Mouse (Mus musculus) forebrain, embryonic 16.5 days (tissue): ENCODE data around the gene Nr2f6. TPM values are rescaled to one million over a fixed set of nuclear protein-coding genes. Genes with fewer than 3 reads are reported as not detected.

Experiments used
- ATAC-seq: fragments of 200-750 bp; cut with Nextera tagmentation; 2 replicates; pipeline ENCODE4 v1.8.0; 2017; ENCODE audit warnings: mild to moderate bottlenecking, moderate library complexity
- H3K27ac ChIP-seq: fragments of 300-500 bp; sonication (generic); 2 replicates; pipeline ENCODE4 v1.5.1; 2014; ENCODE audit warnings: low read length, control low read depth
- H3K27me3 ChIP-seq: fragments of 300-500 bp; sonication (generic); replicated peaks from 2 replicates; pipeline ENCODE4 v1.6.1; 2014; ENCODE audit warnings: low read length; ENCODE audit not compliant: control insufficient read depth, insufficient read depth
- H3K36me3 ChIP-seq: fragments of 300-500 bp; sonication (generic); 2 replicates; pipeline ENCODE4 v1.6.1; 2014; ENCODE audit not compliant: control insufficient read depth, insufficient read depth
- H3K4me1 ChIP-seq: fragments of 300-500 bp; sonication (generic); replicated peaks from 2 replicates; pipeline ENCODE4 v1.6.1; 2014; ENCODE audit warnings: low read length; ENCODE audit not compliant: control insufficient read depth, insufficient read depth
- H3K4me2 ChIP-seq: fragments of 300-500 bp; sonication (generic); 2 replicates; pipeline ENCODE4 v1.6.1; 2014; ENCODE audit warnings: mild to moderate bottlenecking, low read length, control low read depth
- H3K4me3 ChIP-seq: fragments of 300-500 bp; sonication (generic); replicated peaks from 2 replicates; pipeline ENCODE4 v1.5.1; 2014; ENCODE audit warnings: mild to moderate bottlenecking, low read length, control low read depth
- H3K9ac ChIP-seq: fragments of 300-500 bp; sonication (generic); replicated peaks from 2 replicates; pipeline ENCODE4 v1.6.1; 2014; ENCODE audit warnings: low read depth, low read length, control low read depth
- H3K9me3 ChIP-seq: fragments of 300-500 bp; sonication (generic); 2 replicates; pipeline ENCODE4 v1.6.1; 2016; ENCODE audit warnings: low read length; ENCODE audit not compliant: control insufficient read depth
- WGBS: fragments of 180-500 bp; shearing (Covaris S2); extraction: QIAGEN DNeasy Blood & Tissue Kit; methylation state at CpG from one replicate; pipeline ENCODE4 v1.1.7; 2014; 5-methylcytosine and 5-hydroxymethylcytosine counted together
- polyA plus RNA-seq: library from polyadenylated mRNA; unstranded; fragments of >200 nt; fragmentation: Nextera tagmentation; extraction: Ambion mirVana; gene quantifications from 2 replicates; pipeline ENCODE4 v1.2.1, GENCODE M21; 2015

Nr2f6 gene
- 11.8 and 13.2 TPM in 2 replicates for polyA plus RNA-seq

DNA sequence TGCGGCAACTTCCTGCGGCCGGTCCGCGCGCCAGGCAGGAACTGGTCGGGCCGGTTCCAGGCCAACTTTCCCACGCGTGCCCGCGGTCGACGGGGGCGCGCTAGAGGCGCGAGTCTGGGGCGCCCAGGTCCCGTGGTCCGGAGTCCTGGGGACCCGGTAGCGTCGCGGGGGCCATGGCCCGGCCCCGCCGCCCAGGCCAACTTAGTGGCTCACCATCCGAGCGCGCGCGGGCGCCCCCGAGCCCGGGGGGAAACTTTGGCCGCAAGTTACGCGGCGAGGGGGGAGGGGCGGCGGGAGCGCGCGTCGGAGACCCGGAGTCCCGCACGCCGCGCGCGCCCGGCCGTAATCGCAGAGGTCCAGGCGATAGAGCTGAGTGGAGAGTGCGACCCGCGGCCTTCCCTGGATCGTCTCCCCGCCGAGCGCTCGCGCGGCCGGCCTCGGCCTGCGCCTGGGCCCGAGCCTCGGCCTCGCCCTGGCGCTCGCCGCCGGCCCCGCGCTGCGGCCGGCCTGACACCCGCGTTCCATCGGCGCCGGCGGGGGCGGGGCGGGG, at the start of gene Nr2f6:
TSS of gene Nr2f6 (minus strand) at position 540 of the 550 bp plus-strand sequence.
- Histone ChIP-seq H3K4me1 (peaks cover 30% of the 10 kb centered on the region), H3K36me3 (0 out of 2 replicates have a peak, but pooled peaks cover 2% of the 10 kb centered on the region), H3K9ac (peak within 1 kb of the TSS; percentile 79), H3K9me3 (no peaks in the 10 kb centered on the region), H3K4me2 (peak within 1 kb of the TSS; percentile 95), H3K4me3 (peak within 1 kb of the TSS; percentile 72), H3K27me3 (peaks cover 6% of the 10 kb centered on the region; the same call in 1 of the 2 replicates), H3K27ac (peak within 1 kb of the TSS; percentile 62; the same call in 1 of the 2 replicates)
- WGBS = under 1% methylated on average over 56 of the region's 89 CpGs
- ATAC-seq = peak; percentile 7

DNA sequence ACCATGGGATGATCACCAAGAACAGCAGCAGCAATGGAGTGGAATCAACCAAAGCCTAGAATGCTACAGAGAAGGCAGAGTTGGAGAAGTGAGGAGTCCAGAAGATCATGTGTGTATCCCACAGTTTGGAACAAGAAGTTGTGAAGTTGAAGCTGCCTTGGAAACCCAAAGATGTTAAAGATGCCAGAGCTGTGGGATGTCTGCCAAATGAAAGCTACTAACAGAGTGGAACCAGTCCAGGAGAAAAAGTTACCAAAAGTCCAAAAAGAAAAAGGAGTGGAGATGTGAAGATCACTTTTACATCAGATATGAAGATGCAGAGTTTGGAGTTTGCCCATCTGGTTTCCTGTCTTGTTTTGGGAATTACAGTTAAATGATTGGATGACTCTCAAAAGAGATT, 40.4 kb upstream of the Nr2f6 start:
- ATAC-seq = no peak
- Histone ChIP-seq H3K4me1 (no peaks in the 10 kb centered on the region), H3K9ac (no peak overlapping the region), H3K4me3 (no peak overlapping the region), H3K27ac (no peak overlapping the region), H3K9me3 (no peaks in the 10 kb centered on the region), H3K4me2 (no peak overlapping the region), H3K36me3 (no peaks in the 10 kb centered on the region), H3K27me3 (peaks cover 3% of the 10 kb centered on the region; the same call in 1 of the 2 replicates)

DNA sequence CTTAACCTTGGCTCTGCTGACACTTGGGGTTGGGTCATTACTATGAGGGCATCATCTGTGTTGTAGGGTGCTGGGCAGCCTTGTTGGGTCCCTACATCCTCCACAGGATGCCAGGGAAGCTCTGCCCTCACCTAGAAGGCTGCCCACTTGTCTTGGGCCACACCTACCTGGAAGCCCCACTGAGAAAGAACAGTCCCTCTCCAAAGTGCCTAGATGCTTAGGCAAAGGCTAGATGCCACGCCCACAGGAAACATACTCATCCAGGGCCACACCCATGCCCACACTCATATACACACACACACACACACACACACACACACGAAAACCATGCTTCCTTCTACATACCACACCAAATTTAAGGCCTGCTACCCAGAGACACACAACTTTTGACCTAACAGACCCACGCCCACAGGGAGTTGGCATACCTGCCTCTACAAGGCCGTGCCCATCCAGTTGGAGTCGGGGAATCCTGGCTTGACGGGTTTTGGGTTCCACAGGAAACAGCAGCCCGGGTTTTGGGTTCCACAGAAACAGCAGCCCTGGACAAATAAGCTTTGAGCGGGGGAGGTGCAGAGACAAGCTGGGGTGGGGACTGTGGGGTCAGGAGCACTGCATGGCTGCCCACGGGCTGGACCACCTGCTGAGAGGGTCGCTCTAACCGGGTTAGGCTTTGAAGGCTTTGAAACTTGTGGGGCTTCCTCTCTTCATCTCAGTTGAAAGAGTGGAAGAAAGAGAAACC, 29.9 kb upstream of the Nr2f6 start:
- Histone ChIP-seq H3K9me3 (no peaks in the 10 kb centered on the region), H3K27ac (no peak overlapping the region), H3K36me3 (no peaks in the 10 kb centered on the region), H3K4me3 (no peak overlapping the region), H3K9ac (no peak overlapping the region), H3K4me2 (no peak overlapping the region), H3K27me3 (no peaks in the 10 kb centered on the region), H3K4me1 (peaks cover 5% of the 10 kb centered on the region)
- 52% methylated on average over 11 of the region's 11 CpGs for WGBS
- no peak for ATAC-seq

DNA sequence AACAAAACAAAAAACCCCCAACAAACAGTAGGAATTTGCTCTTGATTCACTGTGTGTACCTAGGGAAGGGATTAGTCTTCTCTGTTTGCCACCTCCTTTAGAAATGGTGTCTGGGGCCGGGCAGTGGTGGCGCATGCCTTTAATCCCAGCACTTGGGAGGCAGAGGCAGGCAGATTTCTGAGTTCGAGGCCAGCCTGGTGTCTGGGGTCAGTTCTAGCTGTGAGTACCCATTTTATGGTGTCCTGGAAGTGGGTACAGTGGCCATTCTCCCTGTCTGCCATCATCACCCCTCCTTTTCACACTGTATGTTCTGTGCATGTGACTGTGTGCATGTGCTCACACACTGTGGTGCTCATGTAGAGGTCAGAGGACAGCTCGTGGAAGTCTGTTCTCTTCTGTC, 26.5 kb upstream of the Nr2f6 start:
- no peak overlapping the region for H3K9ac ChIP-seq
- H3K4me2 ChIP-seq = no peak overlapping the region
- ATAC-seq = no peak
- 96% methylated on average over 4 of the region's 4 CpGs for WGBS
- no peaks in the 10 kb centered on the region for H3K27me3 ChIP-seq
- H3K9me3 ChIP-seq = no peaks in the 10 kb centered on the region
- H3K36me3 ChIP-seq = no peaks in the 10 kb centered on the region
- H3K27ac ChIP-seq = no peak overlapping the region
- no peak overlapping the region for H3K4me3 ChIP-seq
- H3K4me1 ChIP-seq = peaks cover 14% of the 10 kb centered on the region

DNA sequence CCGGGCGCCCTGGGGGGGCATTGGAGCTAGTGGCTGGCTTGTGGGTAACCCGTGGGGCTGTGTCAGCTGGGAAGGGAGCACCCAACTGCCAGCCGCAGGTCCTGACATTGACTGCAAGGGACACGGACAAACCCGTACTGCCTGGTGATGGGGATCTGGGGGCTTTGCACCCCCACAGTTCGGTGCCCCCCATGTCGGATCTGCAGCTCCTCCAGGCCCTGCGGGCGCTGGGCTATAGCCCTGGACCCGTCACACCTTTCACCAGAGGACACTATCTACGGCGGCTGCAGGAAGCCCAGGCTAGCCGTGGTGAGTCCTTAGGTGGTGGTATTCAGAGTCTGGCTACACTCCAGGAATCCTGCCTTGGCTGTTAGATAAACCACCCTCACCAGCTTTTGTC, 25.7 kb upstream of the Nr2f6 start:
- Histone ChIP-seq H3K9me3 (no peaks in the 10 kb centered on the region), H3K4me3 (no peak overlapping the region), H3K36me3 (no peaks in the 10 kb centered on the region), H3K4me2 (no peak overlapping the region), H3K27me3 (no peaks in the 10 kb centered on the region), H3K4me1 (peaks cover 14% of the 10 kb centered on the region), H3K27ac (no peak overlapping the region), H3K9ac (no peak overlapping the region)
- WGBS = 88% methylated on average over 14 of the region's 14 CpGs
- no peak for ATAC-seq

DNA sequence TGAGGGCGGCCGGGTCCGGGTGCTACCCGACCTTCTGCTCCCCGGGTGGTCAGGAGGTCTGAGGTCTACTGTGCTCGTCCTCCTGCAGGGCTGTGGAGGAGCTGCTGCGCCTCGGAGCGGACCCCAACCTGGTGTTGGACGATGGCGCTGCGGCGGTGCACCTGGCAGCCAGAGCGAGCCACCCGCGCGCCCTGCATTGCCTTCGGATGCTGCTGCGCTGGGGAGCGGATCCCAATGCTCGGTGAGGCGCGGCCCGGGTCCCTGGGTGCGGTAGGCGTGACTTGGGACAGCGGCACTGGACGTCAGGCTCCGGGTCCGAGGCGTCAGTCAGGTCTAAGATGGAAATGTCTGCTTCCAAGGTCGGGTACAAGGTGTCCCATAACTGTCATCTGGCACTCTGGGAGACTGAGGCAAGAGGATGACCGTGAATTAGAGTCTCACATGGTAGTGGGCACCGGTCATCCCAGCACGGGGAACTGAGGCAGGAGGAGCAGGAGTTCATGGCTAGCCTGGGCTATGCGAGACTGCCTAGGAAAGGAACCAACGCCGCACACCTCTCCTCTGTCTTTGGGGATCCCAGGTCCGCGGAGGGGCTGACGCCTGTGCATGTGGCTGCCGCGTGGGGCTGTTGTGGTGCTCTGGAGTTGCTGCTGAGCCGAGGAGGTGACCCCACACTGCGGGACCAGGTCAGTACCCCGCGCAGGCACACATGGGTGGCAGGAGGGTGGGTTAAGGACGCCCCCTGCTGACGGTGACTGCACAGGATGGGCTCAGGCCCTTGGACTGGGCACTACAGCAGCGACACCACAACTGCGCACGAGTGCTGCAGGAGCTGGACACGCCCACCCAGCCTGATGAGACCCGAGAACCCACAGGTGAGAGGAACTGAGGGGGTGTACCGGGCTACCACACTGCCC, 24.6 kb upstream of the Nr2f6 start:
- peaks cover 14% of the 10 kb centered on the region for H3K4me1 ChIP-seq
- no peak overlapping the region for H3K27ac ChIP-seq
- peak overlapping the region; percentile 90 for H3K4me2 ChIP-seq
- no peaks in the 10 kb centered on the region for H3K27me3 ChIP-seq
- WGBS = under 1% methylated on average over 55 of the region's 55 CpGs
- no peaks in the 10 kb centered on the region for H3K9me3 ChIP-seq
- ATAC-seq = peak; percentile 72
- peak overlapping the region; percentile 52 for H3K4me3 ChIP-seq
- peak overlapping the region; percentile 52 for H3K9ac ChIP-seq
- H3K36me3 ChIP-seq = no peaks in the 10 kb centered on the region

DNA sequence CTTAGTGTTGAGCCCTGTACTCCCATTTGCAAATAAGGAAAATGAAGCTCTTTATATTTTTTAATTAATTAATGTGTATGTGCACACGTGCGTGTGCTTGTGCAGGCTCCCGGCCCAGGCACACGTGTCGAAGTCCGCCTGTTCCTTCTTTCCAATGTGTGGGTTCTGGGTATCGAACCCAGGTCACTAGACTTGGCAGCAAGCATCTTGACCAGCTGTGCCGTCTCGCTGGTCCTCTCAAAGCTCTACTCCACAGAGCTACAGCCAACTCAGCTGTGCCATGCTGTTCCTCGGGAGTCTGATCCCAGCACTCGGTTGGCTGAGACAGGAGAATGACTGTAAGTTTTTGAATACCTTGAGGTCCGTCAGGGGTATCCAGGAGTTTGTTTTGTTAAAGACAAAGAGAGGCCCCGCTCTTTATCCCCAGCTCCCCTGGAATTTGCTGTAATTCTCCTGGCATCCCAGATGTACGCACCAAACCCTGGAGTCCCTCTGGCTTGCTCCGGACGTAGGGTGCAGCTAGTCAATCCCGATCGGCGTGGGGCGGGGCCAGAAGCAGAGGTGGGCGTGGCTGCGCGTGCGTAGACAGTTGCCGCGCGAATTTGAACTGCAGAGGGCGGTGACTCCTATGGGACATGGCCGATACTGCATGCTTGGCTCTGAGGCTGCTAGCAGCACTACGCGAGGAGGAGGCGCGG, 23.8 kb upstream of the Nr2f6 start, which contains the start of gene Ankle1:
TSS of gene Ankle1 (plus strand) at position 610 of the 698 bp plus-strand sequence.
- Histone ChIP-seq H3K27me3 (no peaks in the 10 kb centered on the region), H3K4me2 (peak within 1 kb of the TSS; percentile 90), H3K9ac (peak within 1 kb of the TSS; percentile 52), H3K9me3 (no peaks in the 10 kb centered on the region), H3K36me3 (no peaks in the 10 kb centered on the region), H3K4me1 (peaks cover 14% of the 10 kb centered on the region), H3K4me3 (peak within 1 kb of the TSS; percentile 52), H3K27ac (no peak within 1 kb of the TSS)
- peak; percentile 91 for ATAC-seq
- 15% methylated on average over 33 of the region's 33 CpGs for WGBS

DNA sequence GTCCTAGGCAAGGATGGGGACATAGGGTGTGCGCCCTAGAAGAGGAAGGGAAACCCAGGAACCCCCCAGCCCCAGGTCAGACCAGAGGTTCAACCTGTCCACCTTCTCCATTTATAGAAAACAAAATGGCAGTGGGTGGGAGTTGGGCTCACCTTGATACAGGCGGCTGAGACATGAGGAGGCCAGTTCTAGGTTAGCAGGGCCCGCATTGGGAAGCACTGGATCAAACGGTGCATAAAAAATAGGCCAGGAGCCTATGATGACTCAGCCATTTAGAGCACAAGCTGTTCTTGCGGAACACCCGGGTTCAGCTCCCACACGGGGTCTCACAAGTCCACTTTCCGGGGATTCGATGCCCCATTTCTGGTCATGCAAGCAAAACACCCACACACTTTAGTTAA, 23.2 kb upstream of the Nr2f6 start:
- no peak overlapping the region for H3K4me2 ChIP-seq

More for the DNA sequence above, 23.2 kb upstream of the Nr2f6 start:
- H3K9me3 ChIP-seq = no peaks in the 10 kb centered on the region
- no peak overlapping the region for H3K9ac ChIP-seq
- no peak overlapping the region for H3K4me3 ChIP-seq
- no peaks in the 10 kb centered on the region for H3K27me3 ChIP-seq
- H3K4me1 ChIP-seq = peaks cover 14% of the 10 kb centered on the region
- no peak overlapping the region for H3K27ac ChIP-seq
- H3K36me3 ChIP-seq = no peaks in the 10 kb centered on the region
- ATAC-seq = no peak
- WGBS = 83% methylated on average over 9 of the region's 9 CpGs
